Mouse (Mus musculus) spleen, embryonic (tissue): ENCODE measurements around the gene Myl12a.

ENCODE experiments used
- CTCF ChIA-PET: fragments of 350-600 bp; sonication (Branson Sonifier 250); formaldehyde crosslinking; loops from one replicate; lab custom pipeline; 2022; lab: Charles Lee

Myl12a gene

DNA sequence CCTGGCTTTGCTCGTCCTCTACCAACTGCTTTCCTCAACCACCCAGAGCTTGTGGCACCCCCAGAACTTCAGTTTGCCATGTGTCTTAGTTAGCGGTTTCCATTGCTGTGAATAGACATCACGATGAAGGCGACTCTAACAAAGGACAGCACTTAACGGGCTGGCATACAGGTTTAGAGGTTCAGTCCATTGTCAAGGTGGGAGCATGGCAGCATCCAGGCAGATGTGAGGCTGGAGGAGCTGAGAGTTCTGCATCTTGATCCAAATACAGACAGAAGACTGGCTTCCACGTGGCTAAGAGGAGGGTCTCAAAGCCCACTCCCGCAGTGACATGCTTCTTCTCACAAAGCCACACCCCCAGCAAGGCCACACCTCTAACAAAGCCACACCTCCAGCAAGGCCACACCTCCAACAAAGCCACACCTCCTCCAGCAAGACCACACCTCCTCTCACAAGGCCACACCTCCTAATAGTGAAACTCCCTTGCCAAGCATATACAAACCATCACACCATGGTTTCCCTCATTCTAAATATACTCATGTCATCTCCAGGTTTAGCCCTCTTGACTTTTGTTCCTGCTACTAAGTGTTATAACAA is 8.1 kb upstream of the Myl12a start:
- CTCF ChIA-PET, result no interaction called here

DNA sequence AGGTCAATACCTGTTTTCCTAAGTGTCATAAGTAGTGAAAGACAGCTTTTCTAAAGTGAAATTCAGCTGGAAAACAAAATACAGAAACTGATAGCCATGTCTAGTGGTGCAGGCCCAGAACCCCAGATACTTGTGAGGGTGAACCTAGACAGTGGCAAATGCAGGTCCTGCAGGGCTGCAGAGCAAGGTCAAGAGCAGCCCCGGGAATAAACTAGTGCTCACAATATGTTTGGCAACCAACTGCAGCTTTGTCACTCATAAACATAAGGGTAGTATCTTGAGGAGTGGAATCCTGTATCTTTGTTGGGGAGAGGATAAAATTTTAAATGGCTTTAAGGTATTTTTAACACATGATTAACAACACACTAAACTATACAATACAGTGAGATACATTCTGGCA is 7.1 kb upstream of the Myl12a start:
- CTCF ChIA-PET, result no interaction called here

DNA sequence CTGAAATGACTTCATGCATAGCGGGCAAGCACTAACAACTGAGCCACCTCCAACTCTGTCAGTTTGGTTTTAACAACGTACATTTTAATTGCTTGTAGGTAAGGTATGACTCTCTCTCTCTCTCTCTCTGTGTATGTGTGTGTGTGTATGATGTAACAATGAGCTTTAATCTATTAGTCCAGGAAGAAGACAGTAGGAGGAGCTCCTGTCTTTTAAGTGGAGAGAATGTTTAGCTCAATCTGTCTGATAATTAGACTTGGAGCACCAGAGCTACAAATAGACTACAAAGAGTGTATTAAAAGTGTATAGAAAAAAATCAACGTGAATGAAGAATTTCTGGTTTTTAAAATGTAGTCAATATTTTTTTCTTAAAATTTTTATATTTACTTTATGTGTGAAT is 6.0 kb upstream of the Myl12a start:
- CTCF ChIA-PET, result no interaction called here

DNA sequence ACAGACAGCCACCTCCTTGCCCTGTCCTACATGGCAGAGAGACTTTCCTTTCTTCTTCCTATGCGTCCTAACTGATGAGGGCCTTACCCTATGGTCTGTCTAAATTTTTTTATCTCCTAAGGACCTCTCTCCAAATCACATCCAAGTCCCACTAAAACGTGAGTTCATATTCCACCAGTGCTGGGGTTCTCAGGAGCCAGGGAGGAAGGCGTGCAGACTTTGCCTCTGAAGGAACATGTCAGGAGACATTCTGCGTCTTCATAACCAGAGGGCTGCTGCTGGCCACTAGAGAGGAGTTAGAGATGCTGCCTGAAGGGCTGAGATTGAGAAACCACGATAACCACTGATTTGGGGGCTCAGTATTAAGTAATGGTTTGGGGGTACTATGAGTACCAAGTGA is 4.3 kb upstream of the Myl12a start:
- CTCF ChIA-PET, result no interaction called here

DNA sequence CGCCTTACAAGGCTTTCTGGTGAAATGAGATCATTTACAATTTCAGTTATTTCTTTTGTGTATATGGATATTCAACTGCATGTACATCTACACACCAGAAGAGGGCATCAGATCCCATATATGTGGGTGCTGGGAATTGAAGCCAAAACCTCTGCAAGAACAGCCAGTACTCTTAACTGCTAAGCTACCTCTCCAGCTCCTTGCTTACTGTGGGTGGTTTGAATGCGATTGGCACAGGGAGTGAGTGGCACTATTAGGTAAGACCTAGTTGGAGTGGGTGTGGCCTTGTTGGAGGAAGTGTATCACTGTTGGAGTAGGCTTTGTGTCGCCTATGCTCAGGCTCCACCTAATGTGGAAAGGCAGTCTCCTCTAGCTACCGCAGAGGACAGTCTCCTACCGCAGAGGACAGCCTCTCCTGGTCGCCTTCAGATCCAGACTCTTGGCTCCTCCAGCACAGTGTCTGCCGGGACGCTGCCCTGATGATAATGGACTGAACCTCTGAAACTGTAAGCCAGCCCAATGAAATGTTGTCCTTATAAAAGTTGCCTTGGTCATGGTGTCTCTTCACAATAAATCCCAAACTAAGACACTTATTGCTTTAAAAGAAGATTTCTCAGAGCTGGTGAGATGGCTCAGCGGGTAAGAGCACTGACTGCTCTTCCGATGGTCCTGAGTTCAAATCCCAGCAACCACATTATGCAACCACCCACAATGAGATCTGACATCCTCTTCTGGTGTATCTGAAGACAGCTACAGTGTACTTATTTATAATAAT is 1.7 kb upstream of the Myl12a start:
- CTCF ChIA-PET, result no interaction called here

DNA sequence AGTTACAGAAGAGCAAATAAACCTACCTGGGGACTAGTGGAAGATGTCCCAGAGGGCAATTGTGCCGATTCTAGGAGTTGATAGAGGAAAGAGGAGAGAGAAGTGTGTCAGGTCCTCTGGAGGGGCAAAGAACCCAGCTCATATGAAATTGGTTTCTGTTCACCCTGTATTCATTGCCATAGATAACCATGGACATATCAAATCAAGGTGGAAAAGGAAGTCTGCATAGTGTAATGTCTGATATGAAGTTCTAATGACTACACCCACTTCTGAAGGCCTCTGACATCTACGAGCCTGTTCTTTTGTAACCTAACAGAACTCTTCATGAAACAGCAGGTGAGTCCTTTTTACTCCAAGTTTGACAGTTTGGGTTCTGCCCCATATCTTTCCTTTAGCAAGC is 1.0 kb upstream of the Myl12a start:
- CTCF ChIA-PET, result no interaction called here

DNA sequence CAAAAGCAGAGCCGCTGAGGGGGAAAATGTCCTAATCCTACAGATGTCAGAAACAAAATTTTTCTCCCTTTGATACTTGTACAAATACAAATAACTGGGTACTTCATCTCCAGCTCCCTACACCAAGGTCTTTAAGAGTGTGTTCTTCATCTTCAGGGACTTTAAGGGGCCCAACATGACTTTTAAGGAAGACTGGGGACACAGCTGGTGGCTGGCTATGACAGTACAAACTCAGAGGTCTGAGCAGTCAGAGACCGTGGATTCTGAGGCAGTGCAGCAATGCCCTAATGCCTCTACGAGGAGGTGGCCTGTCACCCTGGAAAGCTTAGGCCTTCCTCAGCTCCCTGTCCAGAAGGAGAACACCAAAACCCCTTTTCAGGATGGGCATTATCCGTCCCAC is 434 bp upstream of the Myl12a start:
- CTCF ChIA-PET, result interaction anchor here (0.5 kb wide), 1 partner anchor 153 kb away, joined by 4 read pairs; no protein-coding TSS in a partner anchor

DNA sequence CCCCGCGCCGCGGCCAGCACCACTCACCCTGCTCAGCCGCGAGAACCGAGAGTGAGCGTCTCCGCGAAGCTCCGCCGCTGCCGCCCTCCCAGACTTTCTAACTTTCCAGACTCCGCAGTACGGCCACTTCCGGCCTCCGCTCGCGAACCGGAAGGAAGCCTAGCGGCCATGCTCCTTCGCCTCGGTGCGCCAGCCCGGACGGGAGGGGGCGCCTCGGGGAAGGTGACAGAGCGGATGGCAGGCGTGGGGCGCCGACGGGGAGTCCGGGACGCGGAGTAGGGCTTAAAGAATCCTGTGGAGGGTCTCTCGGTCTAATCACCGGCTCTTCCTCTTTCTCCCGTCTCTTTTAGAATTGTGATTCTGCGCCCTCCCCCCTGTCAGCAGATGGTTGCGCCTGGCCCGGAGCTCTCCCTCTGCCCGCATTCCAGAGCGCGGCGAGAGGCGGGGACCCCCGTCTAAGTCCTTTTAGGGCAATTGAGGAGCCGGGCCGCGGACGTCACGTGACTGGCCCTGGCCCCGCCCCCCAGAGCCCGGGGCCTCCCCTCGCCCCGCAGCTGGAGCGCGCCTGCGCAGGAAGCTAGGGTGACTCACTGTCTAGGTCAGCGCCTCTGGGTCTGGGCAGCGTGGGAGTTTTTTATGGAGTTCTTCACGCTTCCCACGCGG is 466 bp downstream of the Myl12a start, which contains the start of gene Myom1:
Myom1 (plus strand) TSS at position 553 of the 663 bp plus-strand sequence.
- CTCF ChIA-PET, result interaction anchor here (0.6 kb wide), 1 partner anchor 191 kb away, joined by 7 read pairs; no protein-coding TSS in a partner anchor

DNA sequence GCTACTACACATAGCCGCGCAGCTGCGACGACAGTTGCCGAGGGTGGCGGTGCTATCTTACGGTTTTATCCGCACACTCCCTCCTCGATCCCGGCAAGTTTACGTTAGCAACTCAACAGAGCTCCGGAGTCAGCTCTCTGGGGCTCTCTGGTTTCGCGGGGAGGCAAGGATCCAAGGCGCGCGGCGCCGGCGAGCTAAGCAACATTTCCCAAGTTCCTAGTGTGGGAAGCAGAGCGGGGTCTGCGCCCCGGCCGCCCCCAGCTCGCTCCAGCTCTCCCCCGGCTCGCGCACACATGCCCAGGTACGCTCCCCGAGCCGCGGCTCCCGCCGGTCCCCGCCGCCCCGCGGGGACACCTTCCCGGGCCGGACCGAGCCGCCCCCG is 988 bp downstream of the Myl12a start:
- CTCF ChIA-PET, result interaction anchor here (0.6 to 1.0 kb wide), 2 partner anchors 9 to 190 kb away, joined by 3 to 7 read pairs; no protein-coding TSS in a partner anchor

DNA sequence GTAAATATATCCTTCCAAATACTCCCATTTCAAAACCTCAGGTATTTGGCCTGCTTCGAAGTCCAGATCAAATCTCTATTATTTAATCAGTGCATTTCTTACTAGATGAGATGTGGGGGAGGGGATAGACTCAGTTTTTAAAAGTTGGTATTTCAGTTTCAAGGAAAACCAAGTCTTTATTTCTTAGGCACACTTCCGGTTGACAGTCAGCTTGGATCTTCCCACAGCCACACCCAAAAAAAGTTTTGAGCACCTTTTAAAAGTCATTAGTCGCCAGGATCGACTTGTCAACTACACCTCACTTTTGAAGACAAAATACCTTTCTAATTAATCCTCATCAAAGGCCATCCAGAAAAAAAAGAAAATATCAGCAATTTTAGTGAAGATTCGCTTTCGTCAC is 1.6 kb downstream of the Myl12a start:
- CTCF ChIA-PET, result interaction anchor here (1.0 to 1.5 kb wide), 2 partner anchors 8 to 12 kb away, joined by 3 to 5 read pairs; no protein-coding TSS in a partner anchor

DNA sequence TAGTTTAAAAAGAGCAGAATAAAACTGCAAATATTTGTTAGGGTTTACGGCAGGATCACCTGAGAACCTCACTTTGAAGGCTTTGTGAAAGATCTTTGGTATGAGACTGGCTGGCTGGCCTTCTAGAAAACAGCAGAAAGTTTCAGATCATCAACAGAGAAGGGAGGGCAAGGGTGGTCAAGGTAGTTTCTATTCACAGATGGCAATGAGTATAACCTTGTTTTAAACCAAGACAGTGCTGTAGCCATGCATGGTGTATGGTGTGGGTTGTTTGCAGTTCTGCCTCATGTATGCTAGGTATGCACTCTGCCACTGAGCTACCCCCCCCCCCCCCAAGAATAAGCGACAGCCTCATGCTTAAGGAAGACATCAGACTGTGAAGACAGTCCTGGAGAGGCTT is 2.4 kb downstream of the Myl12a start:
- CTCF ChIA-PET, result interaction anchor here (0.6 to 1.5 kb wide), 3 partner anchors 13 to 251 kb away, joined by 5 to 6 read pairs (median 5); no protein-coding TSS in a partner anchor

DNA sequence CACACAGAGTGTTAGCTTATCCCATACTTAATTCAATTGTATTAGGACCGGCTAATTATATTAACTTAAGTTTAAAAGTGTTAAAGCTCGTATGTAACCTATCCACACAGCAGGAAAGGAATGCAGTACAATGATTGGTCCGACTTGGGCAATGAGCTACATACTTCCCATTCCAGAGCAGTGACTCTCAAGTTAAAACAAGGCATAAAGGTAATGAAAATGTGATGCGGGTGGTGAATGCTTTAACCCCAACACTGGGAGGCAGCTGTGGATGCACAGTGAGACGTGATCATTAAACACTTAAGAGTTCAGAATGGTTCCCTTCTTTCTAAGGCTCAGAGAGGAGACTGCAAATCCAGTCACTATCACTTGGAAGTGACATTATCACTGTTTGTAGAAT is 3.5 kb downstream of the Myl12a start:
- CTCF ChIA-PET, result interaction anchor here (1.5 kb wide), 1 partner anchor 14 kb away, joined by 5 read pairs; no protein-coding TSS in a partner anchor

DNA sequence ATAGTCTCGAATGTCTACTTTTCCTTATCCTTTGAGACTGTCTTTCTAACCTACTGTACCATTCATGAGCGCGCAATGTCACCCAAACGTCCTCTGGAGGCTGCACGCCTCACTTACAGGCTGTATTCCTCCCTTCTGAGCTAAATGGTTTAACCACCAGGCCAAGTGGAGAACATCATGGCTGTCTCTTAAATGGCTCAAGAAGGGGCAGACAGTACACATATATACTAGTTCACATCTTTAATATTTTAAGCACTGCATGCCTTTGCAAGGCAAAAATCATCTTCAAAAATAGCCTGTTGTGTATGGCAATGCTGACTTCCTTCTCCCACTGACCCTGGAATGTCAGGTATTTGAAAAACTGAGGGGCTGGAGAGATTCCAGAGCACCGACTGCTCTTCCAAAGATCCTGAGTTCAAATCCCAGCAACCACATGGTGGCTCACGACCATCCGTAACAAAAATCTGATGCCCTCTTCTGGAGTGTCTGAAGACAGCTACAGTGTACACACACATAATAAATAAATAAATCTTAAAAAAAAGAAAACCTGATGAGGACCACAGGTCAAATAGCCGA is 4.2 kb downstream of the Myl12a start:
- CTCF ChIA-PET, result no interaction called here

DNA sequence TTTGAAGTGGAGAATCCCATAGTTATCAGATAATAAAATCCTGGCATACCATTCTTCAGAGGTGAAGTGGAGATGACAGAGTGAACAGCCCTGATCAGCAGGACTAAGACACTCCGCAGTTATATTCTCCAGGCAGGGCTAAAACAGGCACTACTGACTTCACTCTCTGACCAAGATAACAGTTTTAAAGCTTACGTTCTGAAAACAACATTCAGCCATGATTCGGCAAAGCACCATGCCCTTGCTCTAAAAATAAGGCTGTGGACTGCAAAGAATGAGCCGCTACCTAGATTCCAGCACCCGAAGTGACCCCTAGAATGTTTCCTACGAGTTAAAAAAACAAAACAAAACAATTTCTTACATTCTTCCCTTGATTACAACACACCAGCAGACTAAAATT is 4.8 kb downstream of the Myl12a start:
- CTCF ChIA-PET, result no interaction called here

DNA sequence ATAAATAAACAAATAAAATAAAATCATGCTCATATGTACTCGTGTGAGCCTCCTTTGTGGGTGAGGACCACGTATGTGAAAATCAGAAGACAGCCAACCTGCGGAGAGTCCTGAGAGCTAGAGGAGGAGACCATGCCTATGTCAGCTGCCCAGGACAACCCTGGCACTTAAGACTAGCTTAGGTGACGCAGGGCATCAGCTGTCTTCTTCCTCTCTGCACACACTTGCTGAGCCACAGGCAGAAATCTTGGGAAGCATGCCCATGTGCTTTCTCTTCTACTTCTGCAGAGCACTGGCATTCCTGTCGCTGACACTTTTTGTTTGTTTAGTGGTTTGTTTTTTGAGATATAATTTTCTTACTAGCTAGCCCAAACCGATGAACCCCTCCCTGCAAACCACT is 7.1 kb downstream of the Myl12a start:
- CTCF ChIA-PET, result no interaction called here

DNA sequence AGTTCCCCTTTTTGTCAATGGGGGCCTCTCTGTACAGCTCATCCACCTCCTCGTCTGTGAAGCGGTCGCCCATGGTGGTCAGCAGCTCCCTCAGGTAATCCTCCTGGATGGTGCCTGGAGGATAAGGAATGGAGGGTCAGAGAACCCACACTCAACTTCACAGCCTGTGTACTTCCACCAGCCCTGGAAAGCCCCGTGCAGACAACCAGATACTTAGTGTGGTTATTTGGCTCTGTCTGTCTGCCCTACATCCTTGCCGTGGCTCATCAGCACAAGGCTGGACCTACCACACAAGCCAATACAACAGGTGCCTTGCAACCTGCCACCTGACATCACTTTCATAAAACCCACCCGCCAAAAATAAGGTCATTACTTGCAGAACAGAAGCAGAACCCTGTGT is 8.0 kb downstream of the Myl12a start:
- CTCF ChIA-PET, result no interaction called here

DNA sequence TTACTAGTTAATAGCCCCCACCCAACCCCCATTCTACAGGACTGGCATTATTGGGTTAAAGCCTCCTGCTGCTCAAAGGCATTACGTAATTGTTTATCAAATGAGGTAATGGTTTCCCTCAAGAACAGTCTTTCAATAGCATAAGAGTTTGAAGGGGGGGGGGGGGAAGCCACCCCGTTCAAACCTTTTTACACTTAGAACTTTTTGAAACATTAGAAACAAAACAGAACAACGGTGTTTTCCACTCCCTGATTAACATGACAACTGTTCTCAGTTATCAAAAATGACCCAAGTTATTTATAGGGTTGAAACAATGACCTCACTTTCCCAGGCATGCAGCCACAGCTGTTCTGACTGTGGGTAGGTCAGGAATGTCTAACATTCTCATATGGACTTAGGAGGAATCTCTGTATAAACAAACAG is 9.3 kb downstream of the Myl12a start:
- CTCF ChIA-PET, result no interaction called here

DNA sequence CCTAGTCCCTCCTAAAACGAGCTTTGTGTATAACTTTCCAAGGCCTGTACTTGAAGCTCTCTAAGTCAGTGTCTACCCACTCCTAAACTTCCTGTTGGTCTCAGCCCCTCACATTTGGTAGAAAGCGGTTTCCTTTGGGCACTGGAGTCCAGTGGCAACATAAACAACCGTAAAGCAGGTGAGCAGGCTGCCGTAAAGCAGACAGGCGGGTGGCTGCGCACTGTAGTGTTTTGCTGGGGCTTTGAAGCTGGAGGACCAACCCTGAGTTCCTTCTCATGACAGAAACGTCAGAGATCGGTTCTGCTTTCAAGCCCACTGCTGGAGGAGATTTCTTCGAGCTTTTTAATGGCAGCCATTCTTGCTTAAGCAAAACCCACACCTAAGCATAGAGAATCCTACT is 10.0 kb downstream of the Myl12a start:
- CTCF ChIA-PET, result interaction anchor here (0.9 kb wide), 1 partner anchor 9 kb away, joined by 3 read pairs; no protein-coding TSS in a partner anchor

DNA sequence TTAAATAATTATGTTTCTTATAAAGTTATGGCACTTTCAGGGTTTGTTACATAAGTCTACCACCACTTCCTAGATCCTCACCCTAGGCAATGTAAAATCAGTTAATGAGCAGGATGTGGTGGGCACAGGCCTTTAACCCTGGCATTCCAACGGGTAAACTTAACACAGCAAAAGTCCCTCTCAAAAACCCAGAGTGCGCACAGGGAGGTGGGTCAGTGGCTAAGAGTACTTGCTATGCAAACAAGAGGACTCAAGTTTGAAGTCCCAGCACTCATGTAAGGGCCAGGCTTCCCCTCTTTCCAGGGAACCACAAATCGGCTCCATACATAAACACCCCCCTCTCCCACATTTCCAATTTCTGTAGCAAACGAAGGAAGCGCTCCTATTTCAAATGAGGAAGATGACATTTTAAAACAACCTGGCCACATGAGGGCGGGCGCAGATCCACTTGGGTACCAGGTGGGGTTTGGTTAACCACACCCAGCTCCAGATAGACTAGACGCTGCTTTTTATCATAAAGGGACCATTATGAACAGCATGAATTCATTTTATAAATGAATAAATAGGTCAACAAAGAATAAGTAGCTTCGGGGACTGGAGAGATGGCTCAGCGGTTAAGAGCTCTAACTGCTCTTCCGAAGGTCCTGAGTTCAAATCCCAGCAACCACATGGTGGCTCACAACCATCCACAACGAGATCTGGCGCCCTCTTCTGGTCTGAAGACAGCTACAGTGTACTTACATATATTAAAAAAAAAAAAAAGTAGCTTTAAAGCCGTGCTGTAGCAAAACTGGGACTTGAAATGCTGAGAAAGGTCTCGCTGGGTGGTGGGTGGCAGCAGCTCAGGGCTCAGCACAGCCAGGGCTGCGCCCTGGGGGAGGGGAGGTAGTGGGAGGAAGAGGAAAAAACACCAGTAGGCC is 10.7 kb downstream of the Myl12a start:
- CTCF ChIA-PET, result interaction anchor here (0.9 kb wide), 1 partner anchor 9 kb away, joined by 3 read pairs; no protein-coding TSS in a partner anchor
